Comparison of ENCODE assay signal across 24 mouse cellular contexts in genomic region chr8:48756874-48757273, GRCm38 (mm10).
DNase-seq lines count a peak whose midpoint lies in the region; ATAC-seq and TF ChIP-seq lines count a peak whose summit lies in the region.
"Had no signal": no experiment of that assay in that cellular context is flagged by ENCODE, and none has a peak within 500 bp of the region (broad histone marks: within the 10 kb centered on the region; RNA-seq: fewer than 3 reads in every experiment).

No protein-coding gene starts in this region.

- DNase-seq in gastrocnemius, adult 2 months, result no peak
- DNase-seq in gastrocnemius, postnatal 10 days, result no peak
- peak; percentile 23 to 37 for DNase-seq in heart, adult 18-20 months
- DNase-seq in heart, postnatal 4 days, result no peak
- no peak for DNase-seq in heart, adult 9 months (ENCODE audit: low spot score in 2 of 2)
- peak; percentile 22 for DNase-seq in skeletal muscle tissue, adult 2 months (ENCODE audit: low read depth, low spot score)
- no peak for DNase-seq in ovary, postnatal 14 days (ENCODE audit: low spot score)
- DNase-seq: adrenal gland, adult 2 months; adrenal gland, postnatal 10 days; adrenal gland, postnatal 25 days; cerebellum, adult 11 months; cerebellum, adult 18-20 months; cerebellum, adult 8-10 months; cerebellum, adult 9-11 months; cerebellum, postnatal 14 days; cerebellum, postnatal 36 days; embryo, embryonic 11 days had no signal

- WGBS in heart, embryonic 16.5 days, result 57% methylated on average over 2 of the region's 2 CpGs

- intact Hi-C loops in gastrocnemius, adult 2 months (cut with DNase I), result loop anchor here (5.0 kb wide), 1 partner anchor 200 kb away; no protein-coding TSS in a partner anchor

- H3K9ac ChIP-seq in heart, embryonic 16.5 days (ENCODE audit: low read length), result no peak overlapping the region
- H3K9ac ChIP-seq: embryonic facial prominence, embryonic 13.5 days; embryonic facial prominence, embryonic 15.5 days; forebrain, embryonic 12.5 days had no signal

- no peaks in the 10 kb centered on the region for H3K9me3 ChIP-seq in heart, embryonic 16.5 days (replicated peaks; ENCODE audit: control insufficient read depth, low read length)
- H3K9me3 ChIP-seq: embryonic facial prominence, embryonic 13.5 days; embryonic facial prominence, embryonic 15.5 days; forebrain, embryonic 12.5 days had no signal

- H3K36me3 ChIP-seq in heart, embryonic 16.5 days (ENCODE audit: control insufficient read depth, insufficient read depth), result no peaks in the 10 kb centered on the region
- H3K36me3 ChIP-seq: embryonic facial prominence, embryonic 13.5 days; embryonic facial prominence, embryonic 15.5 days; forebrain, embryonic 12.5 days had no signal

- H3K4me3 ChIP-seq in gastrocnemius, adult 2 months, result no peak overlapping the region
- no peak overlapping the region for H3K4me3 ChIP-seq in heart, embryonic 16.5 days (ENCODE audit: low read length)
- H3K4me3 ChIP-seq: embryonic facial prominence, embryonic 13.5 days; embryonic facial prominence, embryonic 15.5 days; erythroblast, embryonic 14.5 days; forebrain, embryonic 10.5 days; forebrain, embryonic 12.5 days had no signal

- H3K27me3 ChIP-seq in heart, embryonic 16.5 days (ENCODE audit: control insufficient read depth, insufficient read depth, low read length), result no peaks in the 10 kb centered on the region; the same call in none of the 2 replicates
- H3K27me3 ChIP-seq: embryonic facial prominence, embryonic 13.5 days; embryonic facial prominence, embryonic 15.5 days; forebrain, embryonic 12.5 days had no signal

- H3K4me1 ChIP-seq in heart, embryonic 16.5 days (ENCODE audit: control insufficient read depth, insufficient read depth, low read length), result peaks cover 20% of the 10 kb centered on the region

- TF ChIP-seq CTCF in gastrocnemius, adult 2 months (IDR thresholded peaks at IDR 0.05), result no peak

- peak overlapping the region; percentile 73 for H3K27ac ChIP-seq in gastrocnemius, adult 2 months
- peak overlapping the region; percentile 78; the same call in 1 of the 2 replicates for H3K27ac ChIP-seq in heart, embryonic 16.5 days (ENCODE audit: low read length)
- H3K27ac ChIP-seq: embryonic facial prominence, embryonic 15.5 days; forebrain, embryonic 10.5 days; forebrain, embryonic 12.5 days had no signal

- no peak overlapping the region for H3K4me2 ChIP-seq in heart, embryonic 16.5 days (ENCODE audit: low read depth, low read length)
- H3K4me2 ChIP-seq: embryonic facial prominence, embryonic 13.5 days; embryonic facial prominence, embryonic 15.5 days; forebrain, embryonic 12.5 days had no signal

- ATAC-seq in heart, embryonic 16.5 days (replicated peaks; ENCODE audit: extremely low read depth, insufficient read depth, low FRiP score), result no peak
- ATAC-seq: forebrain, embryonic 14.5 days had no signal

Comparison
In these comparisons a context has a peak if more than half of its experiments do, and no peak if none do; other contexts are left out.
1. DNase-seq: peak in heart, adult 18-20 months (2 of 2) and skeletal muscle tissue, adult 2 months (single experiment); none in gastrocnemius, adult 2 months (single experiment), gastrocnemius, postnatal 10 days (single experiment), heart, postnatal 4 days (single experiment), heart, adult 9 months (0 of 2) and ovary, postnatal 14 days (single experiment).